Mouse (Mus musculus): Measurements from ENCODE around the gene Magi2. TPM values are rescaled to one million over a fixed set of nuclear protein-coding genes. Genes with fewer than 3 reads are reported as not detected.
"Not testable (repeated sequence)": the region's sequence is repeated elsewhere in the genome, so short reads cannot be mapped to it uniquely, and the experiment has no call there.

The Magi2 gene
- polyA plus RNA-seq, 1 experiment from 2014 or later, result 5.0 TPM

- Histone ChIP-seq H3K4me3 (replicated peaks) (no peak overlapping the region), H3K27me3 (replicated peaks) (no peaks in the 10 kb centered on the region), H3K4me1 (no peaks in the 10 kb centered on the region), H3K4me2 (no peak overlapping the region), H3K9me3 (no peaks in the 10 kb centered on the region), H3K9ac (no peak overlapping the region), H3K36me3 (no peaks in the 10 kb centered on the region), H3K27ac (no peak overlapping the region)
- WGBS, result 36% methylated on average over 6 of the region's 6 CpGs
- ATAC-seq (ENCODE audit: insufficient read depth, low FRiP score, low read depth), result no peak
Observed at GRCm38 (mm10) chr5:20509606-20510005, 1282.8 kb downstream of the Magi2 start.

- no peaks in the 10 kb centered on the region for H3K27me3 ChIP-seq (replicated peaks)
- H3K4me3 ChIP-seq (replicated peaks), result no peak overlapping the region
- WGBS, result 15% methylated on average over 16 of the region's 16 CpGs
- ATAC-seq (ENCODE audit: insufficient read depth, low FRiP score, low read depth), result 0 out of 2 replicates have a peak, but pooled peaks have one; percentile 35
- 0 out of 2 replicates have a peak overlapping the region, but pooled peaks have one; percentile 21 for H3K4me2 ChIP-seq
- H3K9ac ChIP-seq, result no peak overlapping the region
- no peak overlapping the region for H3K27ac ChIP-seq
- no peaks in the 10 kb centered on the region for H3K4me1 ChIP-seq
- H3K9me3 ChIP-seq, result no peaks in the 10 kb centered on the region
- no peaks in the 10 kb centered on the region for H3K36me3 ChIP-seq
Observed at GRCm38 (mm10) chr5:20512377-20513126, 1285.7 kb downstream of the Magi2 start.

GRCm38 (mm10) chr5:20521639-20522038 is 1294.8 kb downstream of the Magi2 start:
- ATAC-seq (ENCODE audit: insufficient read depth, low FRiP score, low read depth), result no peak
- 63% methylated on average over 9 of the region's 9 CpGs for WGBS
- no peak overlapping the region for H3K9ac ChIP-seq

GRCm38 (mm10) chr5:20522047-20522446 is 1295.2 kb downstream of the Magi2 start:
- Histone ChIP-seq H3K4me3 (replicated peaks) (no peak overlapping the region), H3K9me3 (no peaks in the 10 kb centered on the region), H3K4me1 (no peaks in the 10 kb centered on the region), H3K4me2 (no peak overlapping the region), H3K27me3 (replicated peaks) (no peaks in the 10 kb centered on the region), H3K36me3 (no peaks in the 10 kb centered on the region), H3K9ac (no peak overlapping the region), H3K27ac (no peak overlapping the region)
- no peak for ATAC-seq (ENCODE audit: insufficient read depth, low FRiP score, low read depth)
- WGBS, result 96% methylated on average over 13 of the region's 13 CpGs

More at GRCm38 (mm10) chr5:20521639-20522038, 1294.8 kb downstream of the Magi2 start:
- Histone ChIP-seq H3K27me3 (replicated peaks) (no peaks in the 10 kb centered on the region), H3K9me3 (no peaks in the 10 kb centered on the region), H3K4me3 (replicated peaks) (no peak overlapping the region), H3K4me1 (no peaks in the 10 kb centered on the region), H3K4me2 (no peak overlapping the region), H3K27ac (no peak overlapping the region), H3K36me3 (no peaks in the 10 kb centered on the region)

- Histone ChIP-seq H3K4me2 (no peak overlapping the region), H3K9me3 (no peaks in the 10 kb centered on the region), H3K4me3 (replicated peaks) (no peak overlapping the region), H3K9ac (no peak overlapping the region), H3K4me1 (no peaks in the 10 kb centered on the region), H3K27ac (no peak overlapping the region), H3K27me3 (replicated peaks) (no peaks in the 10 kb centered on the region), H3K36me3 (no peaks in the 10 kb centered on the region)
- ATAC-seq (ENCODE audit: insufficient read depth, low FRiP score, low read depth), result no peak
Observed at GRCm38 (mm10) chr5:20523776-20524175, 1296.9 kb downstream of the Magi2 start.

- ATAC-seq (ENCODE audit: insufficient read depth, low FRiP score, low read depth); H3K36me3 ChIP-seq; H3K4me1 ChIP-seq; H3K27me3 ChIP-seq (replicated peaks); H3K4me3 ChIP-seq (replicated peaks); H3K9me3 ChIP-seq; H3K9ac ChIP-seq; H3K27ac ChIP-seq; H3K4me2 ChIP-seq: not testable (repeated sequence)
- 78% methylated on average over 3 of the region's 4 CpGs for WGBS
Observed at GRCm38 (mm10) chr5:20526588-20526987, 1299.8 kb downstream of the Magi2 start.

- Histone ChIP-seq H3K27me3 (replicated peaks) (no peaks in the 10 kb centered on the region), H3K4me1 (no peaks in the 10 kb centered on the region), H3K4me2 (no peak overlapping the region), H3K9ac (no peak overlapping the region), H3K36me3 (no peaks in the 10 kb centered on the region), H3K27ac (no peak overlapping the region), H3K4me3 (replicated peaks) (no peak overlapping the region), H3K9me3 (no peaks in the 10 kb centered on the region)
- WGBS, result 60% methylated on average over 3 of the region's 3 CpGs
- no peak for ATAC-seq (ENCODE audit: insufficient read depth, low FRiP score, low read depth)
Observed at GRCm38 (mm10) chr5:20536544-20536943, 1309.7 kb downstream of the Magi2 start.

GRCm38 (mm10) chr5:20537369-20538022 is 1310.7 kb downstream of the Magi2 start:
- H3K4me1 ChIP-seq, result no peaks in the 10 kb centered on the region
- no peaks in the 10 kb centered on the region for H3K9me3 ChIP-seq
- H3K36me3 ChIP-seq, result no peaks in the 10 kb centered on the region
- no peak overlapping the region for H3K27ac ChIP-seq
- no peak overlapping the region for H3K9ac ChIP-seq
- no peak overlapping the region for H3K4me2 ChIP-seq
- WGBS, result 64% methylated on average over 8 of the region's 8 CpGs
- H3K27me3 ChIP-seq (replicated peaks), result no peaks in the 10 kb centered on the region
- no peak for ATAC-seq (ENCODE audit: insufficient read depth, low FRiP score, low read depth)
- no peak overlapping the region for H3K4me3 ChIP-seq (replicated peaks)

GRCm38 (mm10) chr5:20544374-20544773 is 1317.5 kb downstream of the Magi2 start:
- 68% methylated on average over 5 of the region's 5 CpGs for WGBS
- ATAC-seq (ENCODE audit: insufficient read depth, low FRiP score, low read depth), result no peak
- no peaks in the 10 kb centered on the region for H3K27me3 ChIP-seq (replicated peaks)
- H3K4me2 ChIP-seq, result no peak overlapping the region
- no peaks in the 10 kb centered on the region for H3K9me3 ChIP-seq
- no peak overlapping the region for H3K27ac ChIP-seq
- no peak overlapping the region for H3K4me3 ChIP-seq (replicated peaks)
- H3K36me3 ChIP-seq, result no peaks in the 10 kb centered on the region
- H3K4me1 ChIP-seq, result no peaks in the 10 kb centered on the region
- no peak overlapping the region for H3K9ac ChIP-seq

GRCm38 (mm10) chr5:20559378-20559777 is 1332.5 kb downstream of the Magi2 start:
- no peak overlapping the region for H3K27ac ChIP-seq
- WGBS, result 85% methylated on average over 2 of the region's 2 CpGs
- no peaks in the 10 kb centered on the region for H3K4me1 ChIP-seq
- no peak overlapping the region for H3K9ac ChIP-seq
- no peaks in the 10 kb centered on the region for H3K36me3 ChIP-seq
- no peaks in the 10 kb centered on the region for H3K9me3 ChIP-seq
- no peaks in the 10 kb centered on the region for H3K27me3 ChIP-seq (replicated peaks)
- no peak overlapping the region for H3K4me3 ChIP-seq (replicated peaks)
- no peak overlapping the region for H3K4me2 ChIP-seq
- ATAC-seq (ENCODE audit: insufficient read depth, low FRiP score, low read depth), result no peak

- Histone ChIP-seq H3K9me3 (no peaks in the 10 kb centered on the region), H3K9ac (no peak overlapping the region), H3K27me3 (replicated peaks) (no peaks in the 10 kb centered on the region), H3K36me3 (no peaks in the 10 kb centered on the region), H3K27ac (no peak overlapping the region), H3K4me1 (no peaks in the 10 kb centered on the region), H3K4me2 (no peak overlapping the region), H3K4me3 (replicated peaks) (no peak overlapping the region)
- ATAC-seq (ENCODE audit: insufficient read depth, low FRiP score, low read depth), result no peak
- WGBS, result 68% methylated on average over 4 of the region's 4 CpGs
Observed at GRCm38 (mm10) chr5:20559821-20560220, 1333.0 kb downstream of the Magi2 start.

GRCm38 (mm10) chr5:20568421-20568820 is 1341.6 kb downstream of the Magi2 start:
- no peak for ATAC-seq (ENCODE audit: insufficient read depth, low FRiP score, low read depth)
- 64% methylated on average over 6 of the region's 6 CpGs for WGBS

More at GRCm38 (mm10) chr5:20568421-20568820, 1341.6 kb downstream of the Magi2 start:
- no peaks in the 10 kb centered on the region for H3K27me3 ChIP-seq (replicated peaks)
- no peak overlapping the region for H3K27ac ChIP-seq
- no peaks in the 10 kb centered on the region for H3K4me1 ChIP-seq
- H3K4me2 ChIP-seq, result no peak overlapping the region
- no peaks in the 10 kb centered on the region for H3K9me3 ChIP-seq
- no peak overlapping the region for H3K4me3 ChIP-seq (replicated peaks)
- no peaks in the 10 kb centered on the region for H3K36me3 ChIP-seq
- no peak overlapping the region for H3K9ac ChIP-seq
